Mouse (Mus musculus) right cerebral cortex, adult 18-20 months (tissue): ENCODE measurements at regions not wholly inside any gene's neighbourhood (a gene's known extent, or its start where the extent isn't known, plus 50 kb on each side); places are given as distances from the start of the nearest gene placed in this dataset.

Experiments
- DNase-seq: peaks from one replicate; pipeline ENCODE4 v3.0.0; 2022; ENCODE audit warnings: mixed read lengths

GRCm38 (mm10) chr19:54248256-54248936 is 204.4 kb downstream of the Adra2a start:
- no peak for DNase-seq

DNA sequence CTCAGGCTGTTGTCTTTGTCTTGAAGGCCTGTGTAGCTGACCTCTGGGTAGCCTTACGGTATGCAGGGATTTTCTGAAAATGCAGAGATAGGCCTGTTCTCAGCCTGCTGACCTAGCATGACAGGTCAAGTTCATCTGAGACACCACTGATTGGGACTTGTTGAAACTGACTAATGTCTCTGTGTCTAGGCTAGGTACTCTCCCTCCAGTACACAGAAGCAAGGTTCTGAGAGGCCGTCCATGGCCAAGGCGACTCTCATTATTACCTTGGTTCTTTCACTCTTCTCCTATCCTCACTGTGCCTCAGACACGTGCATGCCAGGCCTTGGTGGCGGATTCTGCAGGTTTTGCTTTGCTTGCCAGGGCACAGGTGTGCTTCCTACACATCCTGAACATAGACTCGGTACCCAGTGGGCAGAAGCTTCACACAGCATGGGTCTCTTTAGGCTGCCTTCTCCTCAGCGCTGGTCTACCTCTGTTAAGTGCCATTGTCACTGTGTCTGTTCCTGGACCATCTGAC is 208.3 kb downstream of the Adra2a start:
- no peak for DNase-seq

- DNase-seq: no peak
Measured at GRCm38 (mm10) chr19:54257889-54258288, 213.9 kb downstream of the Adra2a start.

DNA sequence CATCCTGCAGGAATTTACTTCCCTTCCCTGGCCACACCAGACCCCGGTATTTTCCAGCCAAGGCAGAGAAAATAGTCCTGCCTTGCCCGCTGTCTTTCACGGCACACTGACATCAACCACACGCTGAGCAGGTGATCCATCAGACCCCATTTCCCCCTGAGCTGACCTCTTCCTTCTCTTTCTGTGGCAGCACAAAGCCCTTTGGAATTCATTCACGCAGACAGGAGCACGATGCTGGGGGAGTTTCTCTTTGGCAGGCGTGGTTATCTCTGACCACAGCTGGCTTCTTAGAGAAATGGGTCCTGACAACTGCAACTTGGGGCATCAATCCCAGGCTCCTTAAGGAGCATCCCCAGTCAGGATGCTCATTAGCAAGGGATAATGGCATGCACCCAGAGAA is 215.2 kb downstream of the Adra2a start:
- no peak for DNase-seq

DNA sequence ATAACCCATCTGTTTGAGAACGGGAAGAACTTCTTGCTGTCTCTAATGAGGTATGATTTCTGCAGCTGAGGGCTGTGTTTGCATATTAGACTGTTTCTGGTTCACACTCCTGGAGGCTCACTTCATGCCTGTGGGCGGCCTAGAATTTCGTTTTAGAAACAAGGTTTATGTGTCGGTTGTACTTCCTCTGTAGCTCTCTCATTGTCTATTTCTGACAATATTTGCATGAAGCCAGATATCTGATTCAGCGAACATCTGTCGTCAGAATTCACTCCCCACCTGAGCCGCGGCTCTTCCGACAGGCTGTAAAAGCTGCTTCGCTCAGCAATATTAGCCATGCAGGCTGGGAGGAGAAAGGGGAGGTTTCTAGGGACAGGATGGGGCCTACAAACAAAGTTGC is 233.4 kb downstream of the Adra2a start:
- DNase-seq: peak; percentile 75

DNA sequence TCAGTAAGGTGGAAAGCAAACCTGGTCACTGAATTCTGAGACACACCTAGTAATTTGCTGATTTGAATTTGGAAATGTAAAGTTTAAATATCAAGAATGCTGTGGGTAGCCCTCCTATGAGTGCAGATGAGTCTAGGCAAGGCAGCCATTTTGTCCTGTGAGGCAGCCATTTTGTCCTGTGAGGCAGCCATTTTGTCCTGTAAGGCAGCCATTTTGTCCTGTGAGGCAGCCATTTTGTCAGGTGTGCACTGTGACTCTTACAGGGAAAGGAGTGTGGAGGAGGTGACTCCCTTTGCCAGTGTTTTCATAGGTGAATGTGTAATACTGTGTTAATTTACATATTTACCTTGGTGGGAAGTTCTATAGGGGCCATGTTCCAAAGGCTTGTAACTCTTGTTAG is 241.5 kb downstream of the Adra2a start:
- DNase-seq: no peak

- no peak for DNase-seq
Measured at GRCm38 (mm10) chr19:54297663-54298388, 253.9 kb downstream of the Adra2a start.

DNA sequence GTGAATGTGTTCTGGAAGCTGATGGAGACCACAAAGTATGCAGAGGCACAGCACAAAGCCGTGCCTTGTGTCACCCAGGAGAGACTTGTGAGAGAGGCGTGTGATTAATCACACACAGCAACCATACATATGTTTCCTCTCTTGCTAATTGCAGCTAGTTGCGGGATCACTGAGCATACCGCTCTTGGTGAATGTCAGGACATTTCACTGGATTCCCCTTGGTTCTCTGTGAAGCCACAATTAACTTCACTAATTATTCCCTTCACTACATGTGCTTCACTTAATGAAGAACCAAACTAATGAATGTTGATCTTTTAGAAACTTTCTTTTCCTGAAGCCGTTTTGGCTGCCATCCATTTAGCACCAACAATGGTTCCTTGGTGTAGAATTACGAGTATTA is 267.3 kb downstream of the Adra2a start:
- no peak for DNase-seq

- no peak for DNase-seq
Measured at GRCm38 (mm10) chr19:54311723-54312122, 267.8 kb downstream of the Adra2a start.

DNA sequence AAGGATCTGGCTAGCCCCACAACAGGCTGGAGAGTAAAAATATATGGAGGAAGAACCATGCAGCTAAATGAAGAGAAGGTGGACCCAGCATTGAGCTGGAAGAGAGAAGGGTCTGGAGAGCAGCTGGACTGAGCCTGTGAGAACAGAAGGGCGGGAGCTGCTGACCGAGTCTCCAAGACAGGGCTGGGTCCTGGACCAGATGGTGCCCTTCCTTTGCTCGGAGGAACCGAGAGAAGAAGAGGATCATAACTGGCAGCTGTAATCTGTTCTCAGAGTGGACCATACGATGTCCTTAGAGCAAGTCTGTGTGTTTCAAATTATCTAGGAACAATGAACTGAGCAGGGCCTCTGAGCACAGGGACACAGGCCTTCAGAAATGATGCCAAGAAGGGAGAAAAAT is 279.3 kb downstream of the Adra2a start:
- DNase-seq: no peak

DNA sequence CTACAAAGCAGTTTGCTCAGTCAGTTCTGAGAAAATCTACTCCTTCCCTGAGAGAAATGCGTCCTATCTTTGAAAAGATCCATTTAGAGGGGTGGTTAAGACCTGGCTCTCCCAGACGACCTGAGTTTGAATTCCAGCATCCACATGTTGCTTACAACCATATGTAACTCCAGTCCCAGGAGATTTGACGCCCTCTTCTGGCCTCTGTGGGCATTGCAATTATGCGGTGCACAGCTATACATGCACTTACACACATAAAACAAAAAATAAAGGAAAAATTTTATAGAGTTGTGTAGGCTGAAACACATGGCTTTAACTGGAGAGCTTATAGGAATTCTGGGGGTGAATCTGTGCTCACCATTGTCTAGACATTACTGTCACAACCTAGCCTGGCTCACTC is 281.0 kb downstream of the Adra2a start:
- no peak for DNase-seq

DNA sequence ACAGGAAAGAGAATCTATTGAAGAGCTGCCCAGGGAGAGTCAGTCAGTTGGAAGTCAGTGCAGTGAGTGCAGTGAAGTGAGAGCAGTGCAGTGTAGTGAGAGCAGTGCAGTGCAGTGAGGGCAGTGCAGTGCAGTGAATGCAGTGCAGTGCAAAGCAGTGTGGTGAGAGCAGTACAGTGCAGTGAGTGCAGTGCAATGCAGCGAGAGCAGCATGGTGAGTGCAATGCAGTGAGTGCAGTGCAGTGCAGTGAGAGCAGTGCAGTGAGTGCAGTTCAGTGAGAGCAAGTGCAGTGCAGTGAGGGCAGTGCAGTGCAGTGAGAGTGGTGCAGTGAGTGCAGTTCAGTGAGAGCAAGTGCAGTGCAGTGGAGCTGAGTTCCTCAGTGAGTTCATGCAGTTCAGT is 288.2 kb downstream of the Adra2a start:
- no peak for DNase-seq

GRCm38 (mm10) chr19:54340778-54341291 is 296.9 kb downstream of the Adra2a start:
- DNase-seq: no peak

- no peak for DNase-seq
Measured at GRCm38 (mm10) chr19:54359731-54360130, 315.8 kb downstream of the Adra2a start.

DNA sequence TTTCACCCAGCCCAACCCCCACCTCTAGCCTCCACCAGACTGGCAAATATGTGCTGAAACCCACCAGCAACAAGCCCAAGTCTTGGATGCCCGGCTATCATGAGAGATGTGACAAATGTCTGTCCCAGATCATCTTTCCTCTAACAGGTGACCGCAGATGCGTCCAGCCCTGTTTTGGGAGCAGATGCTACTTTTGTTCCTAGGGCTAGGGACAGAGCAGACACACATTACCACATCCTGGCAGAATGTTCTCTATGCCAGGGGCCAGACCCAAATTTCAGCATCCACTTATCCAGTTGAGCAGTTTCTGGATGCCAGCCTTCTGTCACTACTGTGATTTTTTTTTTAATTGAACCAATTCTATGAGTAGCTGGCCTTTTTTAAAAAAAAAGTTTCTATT is 316.7 kb downstream of the Adra2a start:
- no peak for DNase-seq

DNA sequence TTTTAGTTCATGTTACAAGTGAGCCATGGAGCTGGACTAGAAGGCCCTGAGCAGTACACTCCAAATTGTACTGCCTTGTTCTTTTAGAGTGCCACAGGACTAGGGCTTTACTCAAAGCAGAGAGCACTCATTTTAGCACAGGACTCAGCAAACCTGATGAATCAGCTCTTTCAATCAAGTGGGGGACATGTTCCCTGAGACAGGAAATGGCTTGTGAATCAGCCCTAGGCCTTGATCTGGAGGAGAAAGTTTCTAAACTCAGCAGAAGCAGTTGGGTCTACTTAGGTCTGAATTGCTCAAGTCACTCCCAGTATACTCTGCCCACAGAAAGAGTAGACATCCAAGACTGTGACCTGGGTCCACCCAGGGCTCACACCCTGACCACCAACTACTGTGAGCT is 341.1 kb downstream of the Adra2a start:
- no peak for DNase-seq

GRCm38 (mm10) chr19:54391406-54391805 is 347.5 kb downstream of the Adra2a start:
- DNase-seq: no peak

DNA sequence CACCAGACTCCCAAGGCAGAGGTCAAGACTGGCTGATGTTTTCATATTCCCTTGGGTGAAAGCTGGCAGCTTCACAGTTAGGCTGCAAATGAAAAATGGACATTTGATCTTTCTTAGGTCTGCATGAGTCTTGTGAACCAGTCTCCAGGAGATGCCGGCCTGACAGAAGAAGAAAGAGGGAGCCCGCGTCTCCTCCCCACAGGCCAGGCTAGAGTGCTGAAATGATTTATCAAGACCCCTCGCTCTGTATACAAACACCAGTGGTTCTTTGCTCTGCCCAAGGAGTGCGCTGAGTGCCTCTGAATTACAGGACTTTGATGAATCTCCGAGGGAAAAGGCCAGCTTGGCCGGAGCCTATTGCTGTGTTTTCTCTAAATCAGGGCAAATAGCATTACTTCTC is 355.7 kb downstream of the Adra2a start:
- DNase-seq: no peak

DNA sequence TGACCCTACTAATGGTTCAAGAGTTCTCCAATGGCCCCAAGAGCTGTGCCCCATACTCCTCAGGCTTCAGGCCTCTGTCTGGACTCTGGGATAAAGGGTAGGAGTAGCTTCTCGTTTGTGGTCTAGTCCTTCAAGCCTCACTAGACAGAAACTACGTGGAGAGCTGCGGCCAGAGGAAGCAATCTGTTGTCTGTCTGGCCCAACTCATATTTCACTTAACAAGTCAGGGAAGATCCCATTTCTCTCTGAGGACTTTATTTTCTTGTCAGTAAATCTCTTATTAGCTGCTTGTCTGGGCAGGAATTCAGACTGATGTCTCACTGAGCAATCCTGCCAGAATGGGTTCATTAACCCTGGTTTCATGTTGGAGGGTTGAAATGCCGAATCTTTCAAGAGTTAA is 364.0 kb downstream of the Adra2a start:
- DNase-seq: no peak

- DNase-seq: no peak
Measured at GRCm38 (mm10) chr19:54429062-54429461, 385.1 kb downstream of the Adra2a start.

DNA sequence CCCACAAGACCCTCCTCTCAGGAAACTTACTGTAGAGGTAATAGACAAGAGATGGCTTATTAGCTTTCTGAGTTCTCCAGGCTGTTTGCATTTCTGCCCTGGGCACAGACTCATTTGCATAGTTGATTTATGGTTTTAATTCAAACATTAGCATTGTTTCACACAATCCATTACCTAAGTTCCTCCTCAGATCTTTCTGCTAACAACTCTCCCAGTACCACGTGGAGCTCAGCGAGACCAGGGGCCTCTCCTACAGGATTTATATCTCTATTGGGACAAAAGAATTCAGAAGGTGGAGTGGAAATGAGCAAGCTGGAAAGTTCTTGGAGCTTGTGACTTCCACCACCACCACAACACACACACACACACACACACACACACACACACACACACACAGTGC is 396.8 kb downstream of the Adra2a start:
- no peak for DNase-seq

DNA sequence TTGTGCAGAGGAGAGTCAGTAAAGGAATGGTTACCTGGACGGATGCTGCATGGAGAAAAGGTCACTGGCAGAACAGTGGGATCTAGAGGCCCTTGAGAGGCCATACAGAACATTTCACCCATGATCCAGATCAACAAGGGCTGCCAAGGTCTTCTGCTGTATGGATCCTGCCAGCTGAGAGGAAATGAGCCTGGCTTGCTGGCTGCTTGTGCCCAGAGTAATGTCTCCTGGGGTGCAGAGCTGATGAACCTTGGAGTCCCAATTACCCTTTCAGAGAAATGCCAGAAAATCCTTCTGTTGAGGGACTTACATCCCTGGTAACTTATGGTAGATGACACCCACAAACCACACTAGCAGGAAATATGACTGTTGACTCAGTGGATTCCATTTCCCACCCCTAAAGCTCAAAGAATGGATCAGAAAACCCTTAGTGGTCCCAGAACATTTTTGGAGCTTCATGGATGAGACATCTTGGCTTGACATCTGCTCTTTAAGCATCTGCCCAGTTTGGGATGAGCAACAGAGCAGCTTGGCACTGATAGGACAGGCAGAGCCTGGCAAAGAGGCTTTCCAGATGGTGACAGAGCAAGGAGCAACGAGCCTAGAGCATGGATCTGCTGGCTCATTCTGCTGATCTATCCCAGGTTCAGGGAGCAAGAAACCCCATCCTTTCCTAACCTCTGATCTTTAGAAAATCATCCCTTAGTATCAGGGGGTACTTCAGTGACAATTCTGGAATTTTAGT is 416.6 kb downstream of the Adra2a start:
- no peak for DNase-seq

- DNase-seq: no peak
Measured at GRCm38 (mm10) chr19:54462480-54462879, 418.5 kb downstream of the Adra2a start.

DNA sequence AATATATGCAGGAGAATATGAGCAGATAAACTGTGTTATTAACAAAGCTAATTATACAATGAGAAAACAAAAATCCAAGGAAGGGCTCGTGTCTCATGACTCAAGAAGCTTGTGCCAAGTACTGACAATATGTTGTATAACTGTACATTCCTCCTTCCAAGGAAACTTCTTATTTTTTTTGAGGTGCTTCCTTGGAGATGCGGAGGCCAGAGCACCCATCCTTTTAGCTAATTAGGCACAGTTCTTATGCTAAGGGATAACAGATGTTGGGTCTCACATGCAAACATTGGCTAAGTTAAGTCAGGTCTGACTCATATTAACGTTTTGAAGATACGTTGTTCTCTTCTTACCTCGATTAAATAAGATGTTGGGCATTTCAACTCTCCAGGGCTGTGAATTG is 426.1 kb downstream of the Adra2a start:
- DNase-seq: peak; percentile 19
